Mouse (Mus musculus) layer of hippocampus, adult 9-10 months (tissue): ENCODE data around the gene Aff2.

ENCODE experiments used
- DNase-seq: peaks from one replicate; pipeline ENCODE4 v3.0.0; 2022; ENCODE audit warnings: low spot score

Aff2 gene

DNA sequence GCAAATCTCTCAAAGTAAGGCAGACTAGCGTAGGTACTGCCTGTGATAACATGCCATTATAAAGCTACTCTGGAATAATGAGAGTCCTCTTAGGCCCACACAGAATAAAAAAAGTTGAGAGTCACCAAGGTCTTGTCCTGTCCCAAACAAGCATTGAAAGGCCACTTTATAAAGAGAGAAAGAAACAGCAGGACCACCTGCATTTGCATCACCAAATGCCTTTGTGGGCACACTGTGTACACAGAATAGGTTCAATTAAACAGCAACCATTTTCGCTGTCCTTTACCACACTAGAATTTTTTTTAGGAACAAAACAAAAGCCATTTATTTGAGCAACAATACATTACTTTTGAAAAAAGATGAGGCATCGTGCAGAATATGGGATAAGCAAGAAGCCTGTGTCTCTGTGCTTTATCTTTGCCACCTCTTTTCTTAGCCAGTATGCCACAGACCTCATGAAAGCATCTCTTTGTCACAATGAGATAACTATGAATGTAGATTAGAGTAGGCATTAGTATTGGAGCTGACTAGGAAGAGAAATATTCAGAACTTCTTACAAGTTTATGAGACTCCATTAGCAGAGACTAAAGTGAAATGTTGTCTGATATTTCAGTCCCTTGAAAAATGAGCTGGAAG, 385.0 kb downstream of the Aff2 start:
- DNase-seq = no peak

DNA sequence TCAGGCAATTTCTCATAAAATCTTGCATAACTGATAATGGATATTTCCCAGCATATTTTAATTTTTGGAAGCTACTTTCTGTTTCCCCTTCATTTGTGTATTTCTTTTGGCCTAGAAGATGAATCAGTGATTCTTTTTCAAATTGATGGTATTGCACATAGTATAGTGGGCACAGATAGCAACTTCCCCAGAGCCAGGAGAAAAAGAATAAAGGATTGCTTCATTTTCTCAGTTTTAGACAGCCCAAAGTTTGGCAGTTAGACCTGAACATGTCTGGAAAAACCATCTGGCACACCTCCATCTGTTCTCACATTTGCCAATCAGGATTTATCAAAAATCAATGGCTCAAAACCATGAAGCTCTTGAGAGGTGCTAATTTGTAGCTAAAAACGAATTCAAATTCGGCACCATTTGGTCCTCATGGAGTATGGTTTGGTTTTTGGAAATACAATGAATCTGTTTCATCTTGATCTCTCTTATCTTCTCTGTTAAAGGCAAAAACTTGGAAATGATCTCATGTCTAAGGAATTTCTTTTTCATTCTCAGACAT, 441.9 kb downstream of the Aff2 start:
- DNase-seq = peak; percentile 32

- DNase-seq = no peak
Measured at GRCm38 (mm10) chrX:69802481-69802880, 442.4 kb downstream of the Aff2 start.

DNA sequence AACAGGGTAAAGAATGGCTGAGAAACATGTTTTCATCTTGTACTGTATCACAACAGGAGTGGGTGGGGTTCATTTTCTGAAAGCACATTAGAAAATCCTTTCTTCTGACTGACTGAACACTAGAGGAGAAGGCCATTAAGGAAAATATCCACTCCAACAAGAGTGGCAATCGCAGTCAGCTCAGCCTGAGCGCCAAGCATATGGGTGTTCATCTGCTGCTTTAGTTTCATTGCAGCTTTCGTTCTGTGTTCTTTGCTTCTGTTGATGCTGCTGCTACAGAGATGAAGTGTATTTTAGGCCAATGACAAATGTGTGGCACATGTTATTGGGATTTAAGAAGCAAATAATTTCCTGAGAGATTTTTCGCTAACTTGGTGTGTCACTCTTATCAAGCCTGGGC, 451.7 kb downstream of the Aff2 start:
- peak; percentile 10 for DNase-seq

- no peak for DNase-seq
Measured at GRCm38 (mm10) chrX:69815054-69815453, 455.0 kb downstream of the Aff2 start.

- DNase-seq = no peak
Measured at GRCm38 (mm10) chrX:69817679-69818078, 457.6 kb downstream of the Aff2 start.

GRCm38 (mm10) chrX:69818188-69818587, 458.1 kb downstream of the Aff2 start:
- no peak for DNase-seq

DNA sequence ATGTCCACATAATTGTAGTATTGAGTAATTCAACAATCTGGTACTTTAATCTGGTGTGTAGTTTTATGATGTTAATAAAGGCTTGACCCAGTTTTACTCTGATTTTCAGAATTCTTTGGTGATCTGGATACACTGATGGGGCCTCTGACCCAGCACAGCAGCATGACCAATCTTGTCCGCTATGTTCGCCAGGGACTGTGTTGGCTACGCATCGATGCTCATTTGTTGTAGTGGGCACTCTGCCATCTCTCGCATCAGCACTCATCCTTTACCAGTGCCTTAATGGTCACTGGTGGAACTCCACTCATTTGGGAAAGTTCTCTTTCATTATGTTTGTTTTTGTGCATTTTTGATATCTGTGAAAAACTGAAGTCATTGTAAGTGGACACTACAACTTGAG, 507.5 kb downstream of the Aff2 start:
- no peak for DNase-seq

DNA sequence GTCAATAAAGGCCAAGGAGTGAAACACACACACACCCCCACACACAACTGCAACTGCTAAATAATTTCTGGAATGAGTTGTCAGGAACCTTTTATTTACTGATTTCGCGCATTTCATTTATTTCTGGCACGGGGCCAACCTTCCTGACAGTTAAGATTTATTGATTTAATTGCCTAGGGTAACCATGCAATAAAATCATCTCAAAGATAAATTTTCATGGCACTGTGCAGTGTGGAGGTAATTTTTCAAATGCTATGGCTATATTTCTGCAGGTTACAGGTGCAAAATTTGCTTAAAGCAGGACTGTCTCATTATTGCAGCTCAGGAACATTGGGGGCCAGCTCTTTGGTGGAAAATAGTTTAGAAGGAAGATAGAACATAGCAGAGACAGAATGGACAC, 531.6 kb downstream of the Aff2 start:
- no peak for DNase-seq
